Mouse (Mus musculus) gastrocnemius, postnatal 25 days (tissue): Measurements from ENCODE around the gene Nrg4. TPM values are rescaled to one million over a fixed set of nuclear protein-coding genes. Genes with fewer than 3 reads are reported as not detected.

Experiments
- DNase-seq: peaks from one replicate; pipeline ENCODE4 v3.0.0; 2022
- total RNA-seq, 2 experiments: library from RNA; stranded (reverse); gene quantifications; 1 replicate in 1 of 2; 2 replicates in 1 of 2; pipeline ENCODE4 v1.2.3; 2021

Gene Nrg4
- total RNA-seq, 2 experiments from 2014 or later: 1.3 TPM; not detected in 1

GRCm38 (mm10) chr9:55213396-55213795 lies 113.2 kb downstream of the Nrg4 start:
- no peak for DNase-seq

GRCm38 (mm10) chr9:55211611-55212010 lies 115.0 kb downstream of the Nrg4 start:
- no peak for DNase-seq

- DNase-seq: peak; percentile 84
Measured at GRCm38 (mm10) chr9:55208790-55209481, 117.7 kb downstream of the Nrg4 start, which contains the start of gene Fbxo22. Gene Fbxo22, plus strand, starts transcription at chr9:55208925.

GRCm38 (mm10) chr9:55208458-55208789 lies 118.2 kb downstream of the Nrg4 start:
- no peak for DNase-seq

DNA sequence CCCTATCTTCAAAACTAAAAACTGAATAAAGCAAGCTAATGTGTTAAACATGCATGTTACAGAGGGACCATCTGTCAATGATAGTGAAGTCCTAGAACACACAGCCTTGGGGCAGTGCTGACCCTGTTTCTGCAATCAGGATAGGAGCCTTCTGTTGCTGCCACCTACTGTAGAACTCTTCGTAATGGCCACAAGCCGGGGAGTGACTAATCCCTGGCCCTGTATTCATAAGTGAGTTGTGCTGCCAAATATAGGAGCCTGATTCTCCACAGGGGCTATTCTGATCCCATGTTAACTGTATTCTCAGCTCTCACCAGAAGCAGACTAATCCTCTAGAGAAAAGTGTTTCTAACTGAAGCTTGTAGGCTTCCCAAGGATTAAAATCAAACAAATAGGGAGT lies 127.3 kb downstream of the Nrg4 start:
- no peak for DNase-seq

- DNase-seq: no peak
Measured at GRCm38 (mm10) chr9:55198260-55198659, 128.4 kb downstream of the Nrg4 start.

GRCm38 (mm10) chr9:55195876-55196275 lies 130.8 kb downstream of the Nrg4 start:
- no peak for DNase-seq

DNA sequence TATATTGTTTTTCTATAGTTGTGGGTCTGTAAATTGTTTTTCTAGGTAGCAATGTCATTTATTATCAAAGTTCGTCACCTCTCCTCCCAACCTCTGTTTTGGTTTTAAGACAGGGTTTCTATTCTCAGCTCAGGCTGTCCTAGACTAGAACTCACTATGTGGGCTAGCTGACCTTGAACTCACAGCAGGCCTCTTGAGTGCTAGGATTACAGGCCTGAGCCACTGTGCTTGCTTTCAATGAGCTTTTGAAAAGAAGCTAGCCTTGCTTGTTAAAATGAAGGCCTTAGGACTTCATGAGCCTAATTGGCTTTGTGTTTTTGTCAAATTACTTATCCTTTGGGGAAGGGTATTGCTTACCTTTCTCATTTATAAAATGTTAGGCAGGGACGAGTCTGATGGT lies 152.4 kb downstream of the Nrg4 start:
- DNase-seq: no peak

DNA sequence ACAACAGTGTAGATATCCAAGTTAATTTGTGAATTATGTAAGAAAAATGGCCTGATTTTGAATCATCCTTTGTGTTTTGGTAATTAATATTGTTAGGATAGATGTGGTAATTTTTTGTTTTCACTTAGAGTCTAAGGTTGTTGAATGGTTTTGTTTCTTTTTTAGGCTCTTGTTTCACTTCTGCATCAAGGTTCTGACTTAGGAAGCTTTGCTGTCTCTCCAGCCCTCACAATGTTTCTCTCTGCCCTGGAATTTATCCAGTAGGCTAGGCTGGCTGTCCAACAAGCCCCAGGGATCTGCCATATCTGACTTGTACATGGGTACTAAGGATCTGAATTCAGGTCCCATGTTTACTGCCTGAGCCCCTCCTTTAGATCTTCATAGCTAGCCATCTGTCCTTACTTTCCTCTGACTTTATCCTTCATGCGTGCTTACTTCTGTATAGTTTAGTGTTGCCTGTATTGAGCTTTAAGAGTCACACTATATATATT lies 154.4 kb downstream of the Nrg4 start:
- DNase-seq: no peak

DNA sequence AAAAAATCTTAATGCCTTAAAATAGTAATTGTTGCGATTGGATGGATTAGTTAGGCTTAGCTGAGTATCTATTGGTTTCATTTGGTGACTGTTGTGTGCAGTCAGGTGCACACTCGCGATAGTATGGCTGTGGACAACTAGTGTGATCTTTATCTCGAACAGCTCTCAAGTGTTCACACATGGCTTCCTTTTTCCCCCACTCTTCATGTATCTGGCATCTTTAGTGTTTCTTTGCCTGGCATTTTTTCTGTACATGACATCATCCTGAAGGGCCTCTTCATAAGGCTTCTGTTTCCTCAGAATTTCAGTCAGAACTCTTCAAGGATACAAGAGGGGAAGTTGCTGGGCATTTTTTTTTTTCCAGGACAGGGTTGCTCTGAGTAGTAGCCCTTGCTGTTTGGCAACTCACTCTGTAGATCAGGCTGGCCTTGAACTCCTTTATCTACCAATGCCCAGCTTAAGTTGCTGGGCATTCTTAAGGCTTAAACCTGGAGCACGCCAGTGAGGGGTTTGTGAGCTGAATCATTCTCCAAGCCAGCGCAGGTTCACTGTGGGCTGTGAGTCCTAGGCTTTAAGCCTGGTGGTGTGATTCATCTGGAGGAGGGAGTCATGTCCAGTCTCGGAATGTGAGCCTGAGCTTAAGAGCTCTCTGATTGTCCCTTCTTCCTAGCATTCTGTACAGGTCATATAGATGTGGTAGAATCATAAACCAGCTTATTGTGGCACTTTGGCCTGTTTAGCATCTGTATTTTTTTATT lies 155.8 kb downstream of the Nrg4 start:
- DNase-seq: no peak

Other genes starting within 250 kb of the Nrg4 start
- 10 to 100 TPM; 27.2 to 31.4 TPM for gene Ube2q2, start 178.0 kb downstream of the Nrg4 start, total RNA-seq
- gene Fbxo22, start 117.9 kb downstream of the Nrg4 start, total RNA-seq: 10 to 100 TPM; 18.2 to 18.6 TPM
- under 1 TPM; 0.59 to 0.70 TPM for gene Tmem266, start 69 bp upstream of the Nrg4 start, total RNA-seq
- 100 to 1,000 TPM; 245 to 247 TPM for gene Etfa, start 185.4 kb upstream of the Nrg4 start, total RNA-seq
- gene Isl2, start 211.8 kb upstream of the Nrg4 start, total RNA-seq: not detected